Mouse (Mus musculus) retina, embryonic 14.5 days (tissue): ENCODE measurements around the gene Rgl2.
A peak's percentile ranks its signal among the peaks of the same experiment; 100 is the strongest.
"Not testable (repeated sequence)": the region's sequence is repeated elsewhere in the genome, so short reads cannot be mapped to it uniquely, and the experiment has no call there.

Experiments used
- DNase-seq: peaks from one replicate; pipeline ENCODE4 v3.0.0-alpha.2; 2015; ENCODE audit warnings: low spot score

The Rgl2 gene

GRCm38 (mm10) chr17:33969394-33969793 lies 40.1 kb downstream of the Rgl2 start:
- DNase-seq = no peak

GRCm38 (mm10) chr17:33972691-33973090 lies 43.3 kb downstream of the Rgl2 start:
- DNase-seq = no peak

DNA sequence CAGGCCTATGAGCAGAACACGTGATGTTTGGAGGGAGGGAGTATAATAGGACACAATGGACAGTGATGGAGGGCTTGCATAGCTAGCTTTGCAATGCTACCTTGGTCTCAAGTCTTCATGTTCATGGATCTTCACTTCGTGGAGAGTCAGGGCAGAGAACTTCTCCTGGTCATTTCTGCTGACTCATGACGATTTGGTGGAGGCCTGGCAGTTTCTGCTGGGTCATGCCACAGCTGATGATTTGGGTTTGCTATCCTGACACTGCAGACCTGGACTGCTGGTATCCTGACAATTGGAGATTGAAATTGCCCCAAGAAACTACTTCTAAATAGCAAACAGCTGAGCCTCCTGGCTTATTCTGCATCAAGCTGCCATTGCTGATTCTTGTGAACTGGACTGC lies 44.2 kb downstream of the Rgl2 start:
- DNase-seq = no peak

DNA sequence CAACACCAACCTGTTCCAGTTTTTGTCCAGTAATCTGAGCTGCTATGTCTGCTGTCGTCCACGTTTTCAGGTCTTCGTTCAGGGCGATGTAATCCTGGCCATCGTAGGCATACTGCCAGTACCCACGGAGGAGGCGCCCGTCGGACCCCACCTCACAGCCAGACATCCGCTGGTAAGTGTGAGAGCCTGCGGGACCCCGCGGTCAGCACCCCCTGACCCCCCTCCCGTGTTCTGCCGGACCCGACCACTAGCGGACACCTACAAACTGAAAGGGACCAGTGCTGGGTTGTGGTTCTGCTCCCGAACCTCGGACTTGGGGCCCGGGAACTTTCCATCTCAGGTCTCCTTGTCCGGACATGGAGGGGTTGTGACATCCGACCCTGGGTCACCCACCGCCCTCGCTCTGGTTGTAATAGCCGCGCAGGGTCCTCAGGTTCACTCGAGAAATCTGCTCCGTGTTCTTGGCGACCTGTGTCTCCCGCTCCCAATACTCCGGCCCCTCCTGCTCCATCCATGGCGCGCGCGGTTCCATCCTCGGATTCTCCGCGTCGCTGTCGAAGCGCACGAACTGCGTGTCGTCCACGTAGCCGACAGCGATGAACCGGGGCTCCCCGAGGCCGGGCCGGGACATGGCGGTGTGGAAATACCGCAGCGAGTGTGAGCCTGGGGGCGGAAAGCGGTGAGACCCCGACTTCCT lies 48.7 kb downstream of the Rgl2 start:
- no peak for DNase-seq

- DNase-seq = peak; percentile 21
Observed at GRCm38 (mm10) chr17:33978631-33979031, 49.3 kb downstream of the Rgl2 start.

DNA sequence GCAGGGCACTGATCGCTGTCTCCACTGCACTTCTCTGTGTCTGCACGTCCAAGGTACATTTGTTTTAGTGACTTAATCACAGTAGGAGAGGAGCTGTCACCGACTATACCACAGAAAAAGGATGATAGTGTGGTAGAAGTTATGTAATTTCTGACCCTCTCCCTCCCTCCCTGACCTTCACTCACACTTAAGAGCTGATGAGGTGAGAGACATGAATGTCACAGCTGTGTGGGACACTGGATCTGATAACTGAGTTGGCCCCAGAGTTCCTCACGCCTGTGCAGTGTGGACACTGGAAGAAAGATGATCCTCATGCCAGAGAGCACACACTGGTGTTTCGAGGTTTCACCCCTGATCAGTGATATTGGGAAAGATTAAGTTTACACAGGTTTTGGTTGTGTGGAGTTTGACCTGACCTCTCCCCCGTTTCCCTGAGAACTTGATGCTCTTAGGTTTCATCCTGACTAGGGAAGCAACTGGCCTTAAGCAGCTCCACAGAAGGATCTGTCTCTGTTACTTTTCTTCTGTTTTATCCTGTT lies 50.2 kb downstream of the Rgl2 start:
- DNase-seq = no peak

DNA sequence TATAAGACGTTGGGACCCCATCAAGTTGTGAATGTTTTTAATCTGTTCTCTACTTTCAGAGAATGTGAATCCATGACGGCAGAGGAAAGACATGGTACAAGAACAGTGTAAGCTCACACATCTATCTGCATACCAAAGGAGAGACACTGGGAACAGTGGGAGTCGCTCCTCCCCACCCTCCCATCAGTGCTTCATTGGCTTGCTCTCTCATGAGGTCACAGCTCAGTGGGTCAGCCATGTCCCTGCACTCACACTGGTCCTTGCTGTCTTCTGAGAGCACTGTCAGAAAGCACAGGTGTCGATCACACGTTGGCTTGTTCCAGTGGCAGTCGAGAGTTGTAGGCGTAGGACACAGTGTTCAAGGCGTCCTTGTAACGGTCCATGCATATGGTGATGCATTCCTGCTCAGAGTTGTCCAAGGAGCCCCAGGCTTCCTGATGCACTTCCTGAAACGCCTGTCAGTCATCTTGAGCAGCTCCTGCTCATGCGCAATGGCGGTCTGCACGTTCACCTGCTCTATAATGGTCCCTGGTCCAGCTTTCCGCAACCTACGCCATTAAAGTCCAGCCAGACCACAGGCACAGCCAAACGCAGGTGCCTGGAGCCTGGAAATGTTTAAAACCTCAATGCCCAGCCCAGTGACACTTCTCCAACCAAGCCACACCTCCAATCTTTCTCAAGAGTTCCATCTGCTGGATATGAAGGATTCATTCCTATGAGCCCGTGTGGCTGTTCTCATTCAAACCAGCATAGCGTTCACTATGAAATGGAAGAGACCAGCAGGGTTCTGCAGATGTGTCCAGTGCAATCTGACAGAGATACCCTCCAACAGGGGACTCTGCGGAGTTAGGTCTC lies 51.1 kb downstream of the Rgl2 start:
- no peak for DNase-seq

DNA sequence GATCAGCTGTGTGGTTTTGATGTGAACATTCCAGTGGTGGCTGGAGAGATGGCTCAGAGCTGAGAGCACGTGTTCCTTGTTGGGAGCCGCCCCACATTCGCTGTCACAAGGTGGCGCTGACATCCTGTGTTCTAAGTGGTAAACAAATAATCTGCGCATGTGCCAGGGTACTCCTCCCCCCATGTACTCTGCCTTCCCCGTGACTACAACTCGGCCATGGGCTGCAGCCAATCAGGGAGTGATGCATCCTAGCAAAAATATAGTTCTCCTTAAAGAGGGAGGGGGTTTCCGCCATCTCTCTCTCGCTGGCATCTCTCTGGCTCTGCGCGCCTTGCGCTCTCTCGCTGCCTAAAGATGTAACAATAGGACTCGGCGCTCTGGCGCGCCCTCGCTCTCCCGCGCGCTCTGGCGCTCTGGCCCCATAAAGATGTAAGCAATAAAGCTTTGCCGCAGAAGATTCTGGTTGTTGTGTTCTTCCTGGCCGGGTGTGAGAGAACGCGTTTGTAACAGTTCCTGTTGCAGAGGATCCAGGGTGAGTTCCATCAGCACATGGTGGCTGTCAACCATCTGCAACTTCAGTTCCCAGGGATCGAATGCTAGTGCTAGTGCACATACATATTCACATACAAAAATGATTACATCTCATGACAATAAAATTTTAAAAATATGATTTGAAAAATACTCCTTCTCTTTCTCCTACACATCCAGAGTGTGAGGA lies 52.0 kb downstream of the Rgl2 start:
- DNase-seq = not testable (repeated sequence)

GRCm38 (mm10) chr17:33982136-33982535 lies 52.8 kb downstream of the Rgl2 start:
- DNase-seq = peak; percentile 26
